In genomic region chr2:66409740-66410290, GRCm38 (mm10) we compare ENCODE assay signal across 8 mouse cellular contexts. TPM values are rescaled to one million over a fixed set of nuclear protein-coding genes. Genes with fewer than 3 reads are reported as not detected.
A peak's percentile ranks its signal among the peaks of the same experiment; 100 is the strongest.
DNase-seq lines count a peak whose midpoint lies in the region; ATAC-seq and TF ChIP-seq lines count a peak whose summit lies in the region.

No protein-coding gene starts in this region.

- no peak overlapping the region for H3K9ac ChIP-seq in heart, embryonic 11.5 days (ENCODE audit: low read depth, low read length)
- no peak overlapping the region for H3K9ac ChIP-seq in kidney, postnatal 0 days (ENCODE audit: low read depth, low read length)
- no peak overlapping the region for H3K9ac ChIP-seq in liver, embryonic 14.5 days (replicated peaks)
- H3K9ac ChIP-seq in neural tube, embryonic 14.5 days (replicated peaks; ENCODE audit: low read depth, low read length): peak overlapping the region; percentile 65

- no peak for TF ChIP-seq POLR2A in cortical plate, adult 2 months (IDR thresholded peaks at IDR 0.05; ENCODE audit: extremely low read depth, insufficient read depth, low read length)

- peaks cover 2% of the 10 kb centered on the region for H3K4me1 ChIP-seq in cortical plate, adult 2 months (ENCODE audit: control insufficient read depth, insufficient read depth, low read length)
- H3K4me1 ChIP-seq in heart, embryonic 11.5 days (ENCODE audit: control insufficient read depth, insufficient read depth, low read length): no peaks in the 10 kb centered on the region
- H3K4me1 ChIP-seq in kidney, postnatal 0 days (replicated peaks; ENCODE audit: insufficient read depth, low read length): no peaks in the 10 kb centered on the region; the same call in 1 of the 2 replicates
- H3K4me1 ChIP-seq in liver, embryonic 14.5 days (replicated peaks; ENCODE audit: control insufficient read depth in 2 of 2, insufficient read depth in 2 of 2, low read length in 1 of 2): 0 out of 4 replicates have a peak, but pooled peaks cover 0 to 2% of the 10 kb centered on the region in 2 experiments
- peaks cover 10% of the 10 kb centered on the region; the same call in 1 of the 2 replicates for H3K4me1 ChIP-seq in neural tube, embryonic 14.5 days (ENCODE audit: control insufficient read depth, insufficient read depth, low read length)

- no peaks in the 10 kb centered on the region for H3K36me3 ChIP-seq in heart, embryonic 11.5 days (ENCODE audit: control insufficient read depth, insufficient read depth, low read length)
- no peaks in the 10 kb centered on the region for H3K36me3 ChIP-seq in kidney, postnatal 0 days (ENCODE audit: insufficient read depth, low read length)
- no peaks in the 10 kb centered on the region for H3K36me3 ChIP-seq in liver, embryonic 14.5 days (replicated peaks; ENCODE audit: control insufficient read depth, insufficient read depth, low read depth)
- H3K36me3 ChIP-seq in neural tube, embryonic 14.5 days (ENCODE audit: control insufficient read depth, insufficient read depth, low read length): no peaks in the 10 kb centered on the region

- peak; percentile 72 for ATAC-seq in heart, embryonic 11.5 days (replicated peaks; ENCODE audit: insufficient number of reproducible peaks, low FRiP score, low TSS enrichment)
- peak; percentile 79; the same call in 1 of the 2 replicates for ATAC-seq in kidney, postnatal 0 days (replicated peaks; ENCODE audit: low FRiP score, low read depth)
- ATAC-seq in liver, embryonic 14.5 days (ENCODE audit: insufficient read depth): no peak
- peak; percentile 89 for ATAC-seq in neural tube, embryonic 14.5 days (ENCODE audit: low read depth)

- TF ChIP-seq CTCF in cortical plate, adult 2 months (IDR thresholded peaks at IDR 0.05; ENCODE audit: extremely low read depth, insufficient read depth, low read length): peak; percentile 52
- peak; percentile 93 for TF ChIP-seq CTCF in kidney, postnatal 0 days (IDR thresholded peaks at IDR 0.05; ENCODE audit: low read depth)
- peak; percentile 67 for TF ChIP-seq CTCF in liver, embryonic 14.5 days (IDR thresholded peaks at IDR 0.05; ENCODE audit: low read depth)

- peak overlapping the region; percentile 85 for H3K4me3 ChIP-seq in cortical plate, adult 2 months (ENCODE audit: insufficient read depth, low read length)
- peak overlapping the region; percentile 51 for H3K4me3 ChIP-seq in heart, embryonic 11.5 days (ENCODE audit: low read depth, low read length)
- H3K4me3 ChIP-seq in kidney, postnatal 0 days (replicated peaks; ENCODE audit: low read depth, low read length): peak overlapping the region; percentile 42
- peak overlapping the region in 1 of 2 experiments; percentile 48; a peak in 2 of 4 replicates for H3K4me3 ChIP-seq in liver, embryonic 14.5 days (ENCODE audit: insufficient read depth in 1 of 2, low read depth in 2 of 2, low read length in 2 of 2)
- peak overlapping the region; percentile 52 for H3K4me3 ChIP-seq in neural tube, embryonic 14.5 days (ENCODE audit: low read depth, low read length)

- peak overlapping the region; percentile 9 for H3K27ac ChIP-seq in cortical plate, adult 2 months (ENCODE audit: insufficient read depth, low read length)
- no peak overlapping the region for H3K27ac ChIP-seq in heart, embryonic 11.5 days (ENCODE audit: low read depth, low read length)
- H3K27ac ChIP-seq in kidney, postnatal 0 days: no peak overlapping the region
- H3K27ac ChIP-seq in liver, embryonic 14.5 days: no peak overlapping the region
- H3K27ac ChIP-seq in neural tube, embryonic 14.5 days (ENCODE audit: low read depth, low read length): peak overlapping the region; percentile 57; the same call in 1 of the 2 replicates

- peak; percentile 8 for DNase-seq in urinary bladder, postnatal 14 days (ENCODE audit: low spot score)
- DNase-seq in urinary bladder, postnatal 25 days (ENCODE audit: low spot score): no peak
- peak; percentile 87 for DNase-seq in kidney, postnatal 0 days (ENCODE audit: low spot score)
- peak in 1 of 3 experiments; percentile 3 for DNase-seq in liver, embryonic 14.5 days (ENCODE audit: low read depth in 3 of 3, low spot score in 3 of 3)
- no peak for DNase-seq in spleen, postnatal 36 days (ENCODE audit: low spot score in 2 of 2)

- H3K27me3 ChIP-seq in heart, embryonic 11.5 days (ENCODE audit: control insufficient read depth, insufficient read depth, low read length): peaks cover 7% of the 10 kb centered on the region; the same call in 1 of the 2 replicates
- H3K27me3 ChIP-seq in kidney, postnatal 0 days (ENCODE audit: insufficient read depth, low read length): no peaks in the 10 kb centered on the region
- H3K27me3 ChIP-seq in liver, embryonic 14.5 days (ENCODE audit: control insufficient read depth, insufficient read depth, low read length): no peaks in the 10 kb centered on the region; the same call in 1 of the 2 replicates
- no peaks in the 10 kb centered on the region for H3K27me3 ChIP-seq in neural tube, embryonic 14.5 days (ENCODE audit: control insufficient read depth, insufficient read depth, low read length)

- H3K4me2 ChIP-seq in heart, embryonic 11.5 days: peak overlapping the region; percentile 90
- peak overlapping the region; percentile 79 for H3K4me2 ChIP-seq in kidney, postnatal 0 days (ENCODE audit: low read length)
- H3K4me2 ChIP-seq in liver, embryonic 14.5 days (ENCODE audit: low read depth): peak overlapping the region; percentile 52
- H3K4me2 ChIP-seq in neural tube, embryonic 14.5 days (ENCODE audit: low read depth, low read length): peak overlapping the region; percentile 66

- no peak for TF ChIP-seq EP300 in liver, embryonic 14.5 days (IDR thresholded peaks at IDR 0.05; ENCODE audit: low read depth)

- 2% methylated on average over 14 of the region's 14 CpGs for WGBS in heart, embryonic 11.5 days (ENCODE audit: insufficient replicate concordance)
- 1% methylated on average over 14 of the region's 14 CpGs for WGBS in kidney, postnatal 0 days
- WGBS in liver, embryonic 14.5 days (ENCODE audit: insufficient replicate concordance): 2% methylated on average over 14 of the region's 14 CpGs
- under 1% methylated on average over 14 of the region's 14 CpGs for WGBS in neural tube, embryonic 14.5 days

- no peaks in the 10 kb centered on the region for H3K9me3 ChIP-seq in heart, embryonic 11.5 days (replicated peaks; ENCODE audit: control insufficient read depth, low read length)
- no peaks in the 10 kb centered on the region for H3K9me3 ChIP-seq in kidney, postnatal 0 days (replicated peaks; ENCODE audit: low read length)
- no peaks in the 10 kb centered on the region for H3K9me3 ChIP-seq in liver, embryonic 14.5 days (ENCODE audit: control insufficient read depth, low read length)
- no peaks in the 10 kb centered on the region for H3K9me3 ChIP-seq in neural tube, embryonic 14.5 days (ENCODE audit: control insufficient read depth, low read length)

RNA-seq across cellular contexts. Expression of gene Scn1a, which starts 30.8 kb away (rescaled TPM):
- 63.1 and 63.2 TPM in 2 replicates for polyA plus RNA-seq in cortical plate, adult 2 months (2012; rRNA removed)
- 0.10 and 0.18 TPM in 2 replicates for polyA plus RNA-seq in heart, embryonic 11.5 days (2014; fragmentation: Nextera tagmentation; extraction: Ambion mirVana)
- polyA plus RNA-seq in kidney, postnatal 0 days (2015; fragmentation: Nextera tagmentation; extraction: Ambion mirVana): 0.47 TPM in 2 replicates
- polyA plus RNA-seq in liver, embryonic 14.5 days (2012; rRNA removed): 0.01 and 0.02 TPM in 2 replicates
- polyA plus RNA-seq in liver, embryonic 14.5 days (2014; fragmentation: Nextera tagmentation; extraction: Ambion mirVana): not detected in 2 replicates
- polyA plus RNA-seq in neural tube, embryonic 14.5 days (2014; fragmentation: Nextera tagmentation; extraction: Ambion mirVana): 23.9 and 30.8 TPM in 2 replicates

Comparison
In these comparisons a context has a peak if more than half of its experiments do, and no peak if none do; other contexts are left out.
1. DNase-seq: peak in urinary bladder, postnatal 14 days (single experiment) and kidney, postnatal 0 days (single experiment); none in urinary bladder, postnatal 25 days (single experiment) and spleen, postnatal 36 days (0 of 2).
2. H3K27ac ChIP-seq: peak in cortical plate, adult 2 months (single experiment) and neural tube, embryonic 14.5 days (single experiment); none in heart, embryonic 11.5 days (single experiment), kidney, postnatal 0 days (single experiment) and liver, embryonic 14.5 days (single experiment).
3. RNA of gene Scn1a, which starts 30.8 kb away (polyA plus RNA-seq): 63.1 to 63.2 TPM in cortical plate, adult 2 months and 23.9 to 30.8 TPM in neural tube, embryonic 14.5 days; 0.47 TPM in kidney, postnatal 0 days, 0.10 to 0.18 TPM in heart, embryonic 11.5 days and 0.01 to 0.02 TPM in liver, embryonic 14.5 days; every median in the first group is over 10 times any median in the second.
4. Peak in every context shown above with its lines, with median percentiles within 50 percentile points of each other: CTCF ChIP-seq and H3K4me2 ChIP-seq.